Mouse (Mus musculus): ENCODE data around the gene Plb1. TPM values are rescaled to one million over a fixed set of nuclear protein-coding genes. Genes with fewer than 3 reads are reported as not detected.

The Plb1 gene
- polyA plus RNA-seq, 1 experiment from 2014 or later: 0.91 TPM

- peak overlapping the region; percentile 44; the same call in 1 of the 2 replicates for H3K27ac ChIP-seq (ENCODE audit: poor library complexity, severe bottlenecking)
Observed at GRCm38 (mm10) chr5:32413083-32413482, 180.6 kb downstream of the Plb1 start.

DNA sequence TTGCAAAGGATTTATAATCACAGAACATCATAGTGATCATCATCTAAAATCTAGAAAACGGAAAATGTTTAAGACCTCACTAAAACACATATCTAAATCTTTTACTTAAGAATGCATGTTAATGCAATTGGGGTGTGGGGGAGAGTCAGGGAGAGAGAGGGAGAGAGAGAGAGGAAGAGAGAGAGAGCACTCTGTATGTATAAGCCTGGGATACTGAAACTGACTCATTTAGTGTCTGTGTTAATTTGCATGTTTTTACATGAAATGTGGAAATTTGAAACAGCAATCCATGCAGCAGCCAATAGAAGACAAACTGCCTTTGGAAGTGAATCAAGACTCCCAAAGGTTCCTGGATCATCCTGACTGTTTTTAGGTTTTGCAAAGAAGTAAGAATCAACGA is 181.1 kb downstream of the Plb1 start:
- Histone ChIP-seq H3K27ac (ENCODE audit: poor library complexity, severe bottlenecking) (no peak overlapping the region), H3K9ac (no peak overlapping the region), H3K4me3 (no peak overlapping the region), H3K27me3 (replicated peaks) (no peaks in the 10 kb centered on the region), H3K4me1 (replicated peaks) (peaks cover 61% of the 10 kb centered on the region), H3K4me2 (no peak overlapping the region), H3K9me3 (replicated peaks) (no peaks in the 10 kb centered on the region), H3K36me3 (no peaks in the 10 kb centered on the region)
- 73% methylated on average over 2 of the region's 2 CpGs for WGBS
- ATAC-seq (ENCODE audit: insufficient number of reproducible peaks, low FRiP score): no peak

More at GRCm38 (mm10) chr5:32413083-32413482, 180.6 kb downstream of the Plb1 start:
- ATAC-seq (ENCODE audit: insufficient number of reproducible peaks, low FRiP score): no peak
- Histone ChIP-seq H3K9ac (no peak overlapping the region), H3K9me3 (replicated peaks) (no peaks in the 10 kb centered on the region), H3K27me3 (replicated peaks) (no peaks in the 10 kb centered on the region), H3K36me3 (no peaks in the 10 kb centered on the region), H3K4me3 (no peak overlapping the region), H3K4me1 (replicated peaks) (peaks cover 61% of the 10 kb centered on the region), H3K4me2 (no peak overlapping the region)
- WGBS: 80% methylated on average over 2 of the region's 2 CpGs

DNA sequence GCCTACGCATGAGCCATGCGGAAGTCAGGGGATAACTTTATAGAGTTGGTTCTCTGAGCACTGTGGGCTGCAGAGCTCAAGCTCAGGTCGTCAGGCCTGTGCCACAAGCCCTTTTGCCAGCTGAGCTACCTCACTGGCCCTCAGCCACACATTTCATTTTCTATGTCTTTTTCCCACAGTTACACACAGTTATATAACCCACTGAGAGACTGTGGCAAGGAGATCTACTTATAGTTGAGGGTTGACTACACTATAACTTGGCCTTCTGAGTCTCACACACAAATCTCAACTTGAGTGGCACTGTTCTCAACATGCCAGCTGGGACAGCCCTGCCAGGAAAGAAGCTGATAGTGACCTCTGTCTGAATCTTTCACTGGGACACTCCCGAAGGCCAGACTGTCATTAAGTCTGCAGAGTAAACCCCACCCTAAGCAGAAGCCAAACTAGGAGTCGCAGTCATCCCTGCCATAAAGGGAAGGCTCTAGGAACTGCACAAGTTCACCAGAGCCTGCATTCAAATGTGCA is 182.0 kb downstream of the Plb1 start:
- no peak overlapping the region for H3K4me2 ChIP-seq
- H3K4me1 ChIP-seq (replicated peaks): peaks cover 53% of the 10 kb centered on the region
- H3K27me3 ChIP-seq (replicated peaks): no peaks in the 10 kb centered on the region
- 60% methylated on average over 5 of the region's 5 CpGs for WGBS
- H3K9me3 ChIP-seq (replicated peaks): no peaks in the 10 kb centered on the region
- ATAC-seq (ENCODE audit: insufficient number of reproducible peaks, low FRiP score): no peak
- no peaks in the 10 kb centered on the region for H3K36me3 ChIP-seq
- peak overlapping the region; percentile 45; the same call in 1 of the 2 replicates for H3K27ac ChIP-seq (ENCODE audit: poor library complexity, severe bottlenecking)
- no peak overlapping the region for H3K9ac ChIP-seq
- no peak overlapping the region for H3K4me3 ChIP-seq

- Histone ChIP-seq H3K36me3 (no peaks in the 10 kb centered on the region), H3K27me3 (replicated peaks) (no peaks in the 10 kb centered on the region), H3K9ac (peak overlapping the region; percentile 24; the same call in 1 of the 2 replicates), H3K9me3 (replicated peaks) (no peaks in the 10 kb centered on the region), H3K4me2 (no peak overlapping the region), H3K27ac (ENCODE audit: poor library complexity, severe bottlenecking) (peak overlapping the region; percentile 57; the same call in 1 of the 2 replicates), H3K4me3 (no peak overlapping the region), H3K4me1 (replicated peaks) (peaks cover 51% of the 10 kb centered on the region)
- no peak for ATAC-seq (ENCODE audit: insufficient number of reproducible peaks, low FRiP score)
- WGBS: 88% methylated on average over 6 of the region's 6 CpGs
Observed at GRCm38 (mm10) chr5:32415554-32415953, 183.0 kb downstream of the Plb1 start.

Other genes starting within 250 kb of the Plb1 start
- gene Fosl2, start 96.9 kb upstream of the Plb1 start, polyA plus RNA-seq (2016; fragmentation: Nextera tagmentation; extraction: Ambion mirVana): 3.3 and 3.8 TPM in 2 replicates
- gene Ppp1cb, start 226.1 kb downstream of the Plb1 start, polyA plus RNA-seq (2016; fragmentation: Nextera tagmentation; extraction: Ambion mirVana): 283 and 290 TPM in 2 replicates